Mouse (Mus musculus): ENCODE measurements at regions not wholly inside any gene's neighbourhood (a gene's known extent, or its start where the extent isn't known, plus 50 kb on each side); places are given as distances from the start of the nearest gene placed in this dataset.

DNA sequence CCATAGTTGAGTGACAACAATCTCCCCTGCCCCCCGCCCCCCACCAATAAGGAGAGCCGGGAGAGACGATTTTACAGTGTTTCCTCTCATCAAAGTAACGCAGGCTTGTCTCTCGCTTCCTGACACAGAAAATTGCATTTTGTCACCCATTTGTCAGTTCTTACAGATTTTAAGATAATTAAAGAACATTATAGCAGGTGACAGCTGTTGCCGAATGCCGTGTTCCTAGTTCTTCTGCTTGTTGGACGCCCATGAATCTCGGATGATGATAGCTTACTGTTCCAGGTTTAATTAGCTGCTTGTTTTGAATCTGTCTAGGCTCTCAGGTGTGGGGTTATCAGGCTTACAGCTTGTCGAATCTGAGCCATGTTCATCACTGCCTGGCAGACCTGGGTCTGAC, 63.8 kb upstream of the Gm6793 start:
- H3K27ac ChIP-seq: no peak overlapping the region
- DNase-seq (ENCODE audit: extremely low spot score in 1 of 2, low spot score in 2 of 2): no peak
- TF ChIP-seq CTCF (IDR thresholded peaks at IDR 0.05): no peak
- intact Hi-C loops (cut with DNase I): no loop called here
- no peak overlapping the region for H3K4me3 ChIP-seq

DNA sequence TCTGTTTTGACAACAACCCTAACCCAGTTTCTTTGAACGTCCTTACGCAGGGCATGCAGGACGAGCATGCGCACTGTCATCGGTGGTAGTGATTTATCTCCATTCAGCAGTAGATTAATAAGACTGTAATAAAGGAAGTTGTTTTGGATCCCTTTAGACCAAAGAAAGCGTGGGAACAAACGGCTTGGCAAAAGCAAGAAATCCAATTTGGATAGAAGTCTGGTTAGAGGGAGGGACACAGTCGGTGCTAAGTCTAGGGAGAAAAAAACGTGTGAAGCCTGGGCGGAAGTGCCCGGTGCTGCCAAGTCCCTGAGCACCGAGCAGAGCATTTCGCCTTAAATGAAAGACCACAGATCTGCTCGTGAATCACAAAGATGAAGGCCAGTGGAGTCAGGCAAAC, 57.4 kb upstream of the Gm6793 start:
- intact Hi-C loops (cut with DNase I): loop anchor here (5.0 kb wide), 1 partner anchor 120 kb away; no protein-coding TSS in a partner anchor
- H3K4me3 ChIP-seq: no peak overlapping the region
- DNase-seq (ENCODE audit: extremely low spot score in 1 of 2, low spot score in 2 of 2): peak in 1 of 2 experiments; percentile 22
- TF ChIP-seq CTCF (IDR thresholded peaks at IDR 0.05): no peak
- H3K27ac ChIP-seq: no peak overlapping the region

DNA sequence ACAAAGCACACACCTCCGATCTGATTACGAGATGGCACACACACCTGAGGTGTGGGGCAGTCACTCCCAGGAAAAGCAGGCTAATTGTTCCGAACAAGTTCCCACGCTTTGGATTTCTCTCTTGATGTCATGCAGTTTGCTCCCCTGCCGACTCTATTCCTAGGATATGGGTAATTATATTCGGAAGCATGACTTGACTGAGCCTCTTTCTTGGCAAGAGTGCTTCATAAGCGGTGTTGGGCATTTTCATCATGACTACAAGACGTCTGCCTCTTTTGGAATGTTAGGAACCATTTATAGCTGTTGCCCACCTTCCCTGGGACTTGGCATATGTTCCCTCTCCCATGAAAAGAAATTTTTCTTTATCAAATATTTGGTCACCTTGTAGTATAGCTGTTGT, 55.4 kb upstream of the Gm6793 start:
- DNase-seq (ENCODE audit: extremely low spot score in 1 of 2, low spot score in 2 of 2): no peak
- Histone ChIP-seq H3K27ac (no peak overlapping the region), H3K4me3 (no peak overlapping the region)
- TF ChIP-seq CTCF (IDR thresholded peaks at IDR 0.05): no peak
- intact Hi-C loops (cut with DNase I): loop anchor here (2.0 to 5.0 kb wide), 2 partner anchors 122 to 499 kb away; no protein-coding TSS in a partner anchor

All from left cerebral cortex, adult 2 months (tissue).